Mouse (Mus musculus) G1E-ER4 (cell line): ENCODE measurements around the gene Psmd14. TPM values are rescaled to one million over a fixed set of nuclear protein-coding genes. Genes with fewer than 3 reads are reported as not detected.

ENCODE experiments used
- GATA1 ChIP-seq: IDR thresholded peaks from one replicate; pipeline ENCODE4 v1.8.0; 2012; ENCODE audit warnings: low read length, inconsistent platforms
- polyA plus RNA-seq: library from polyadenylated mRNA; stranded (reverse); fragments of >175 nt; gene quantifications from 2 replicates; pipeline ENCODE4 v1.2.3, GENCODE M21; 2012

Gene Psmd14
- polyA plus RNA-seq, 1 experiment: 3.8 TPM

- no peak for TF ChIP-seq GATA1
Observed at GRCm38 (mm10) chr2:61804841-61805540, 93.5 kb downstream of the Psmd14 start.

DNA sequence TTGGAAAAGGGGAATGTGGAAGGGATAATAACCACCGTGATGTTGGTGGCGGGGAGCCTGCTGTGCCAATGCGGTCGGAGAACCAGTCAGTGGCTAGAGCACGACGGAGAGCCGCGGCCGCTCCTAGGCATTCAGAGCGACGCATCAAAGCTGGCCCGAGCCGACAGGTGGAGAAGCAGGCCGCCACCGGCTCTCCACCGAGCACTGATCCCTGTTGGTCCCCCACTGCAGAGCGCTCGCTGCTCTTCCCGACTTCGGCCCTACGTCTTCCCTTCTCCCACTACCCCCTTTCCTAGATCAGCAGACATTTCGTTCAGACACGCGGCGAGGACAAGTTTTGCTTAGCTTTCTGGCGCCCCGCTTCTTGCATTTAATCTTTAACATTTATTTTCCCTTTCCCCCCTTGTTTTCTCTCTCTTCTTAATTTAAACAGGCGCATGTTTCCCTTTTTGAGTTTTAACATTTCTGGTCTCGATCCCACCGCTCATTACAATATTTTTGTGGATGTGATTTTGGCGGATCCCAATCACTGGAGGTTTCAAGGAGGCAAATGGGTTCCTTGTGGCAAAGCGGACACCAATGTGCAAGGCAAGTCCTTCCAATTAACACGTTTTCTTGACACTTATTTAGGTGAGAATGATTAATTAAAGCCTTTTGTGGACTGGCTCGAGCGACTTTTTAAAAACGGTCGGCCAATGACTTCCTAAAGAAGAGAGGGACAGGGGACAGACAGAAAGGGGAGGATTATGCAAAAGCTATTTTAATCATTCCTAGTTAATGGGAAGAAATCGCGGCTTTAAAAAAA, 94.2 kb downstream of the Psmd14 start:
- no peak for TF ChIP-seq GATA1

GRCm38 (mm10) chr2:61806346-61806825, 94.9 kb downstream of the Psmd14 start:
- TF ChIP-seq GATA1: no peak

DNA sequence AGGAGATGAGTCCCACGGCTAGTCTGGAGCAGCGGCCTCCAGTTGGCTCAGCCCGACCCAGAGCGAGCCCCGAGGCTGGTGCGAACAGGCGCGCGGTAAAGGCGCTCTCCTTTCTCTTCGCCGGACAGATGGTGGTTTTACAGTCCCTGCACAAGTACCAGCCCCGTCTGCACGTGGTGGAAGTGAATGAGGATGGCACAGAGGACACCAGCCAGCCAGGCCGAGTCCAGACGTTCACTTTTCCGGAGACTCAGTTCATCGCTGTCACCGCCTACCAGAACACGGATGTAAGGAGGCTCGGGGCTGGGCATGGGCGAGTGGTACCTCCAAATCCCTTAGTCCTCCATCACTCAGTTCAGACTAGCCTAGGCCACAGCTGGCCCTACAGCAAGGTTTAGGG, 95.7 kb downstream of the Psmd14 start:
- TF ChIP-seq GATA1: no peak

- TF ChIP-seq GATA1: no peak
Observed at GRCm38 (mm10) chr2:61807781-61808180, 96.3 kb downstream of the Psmd14 start.

DNA sequence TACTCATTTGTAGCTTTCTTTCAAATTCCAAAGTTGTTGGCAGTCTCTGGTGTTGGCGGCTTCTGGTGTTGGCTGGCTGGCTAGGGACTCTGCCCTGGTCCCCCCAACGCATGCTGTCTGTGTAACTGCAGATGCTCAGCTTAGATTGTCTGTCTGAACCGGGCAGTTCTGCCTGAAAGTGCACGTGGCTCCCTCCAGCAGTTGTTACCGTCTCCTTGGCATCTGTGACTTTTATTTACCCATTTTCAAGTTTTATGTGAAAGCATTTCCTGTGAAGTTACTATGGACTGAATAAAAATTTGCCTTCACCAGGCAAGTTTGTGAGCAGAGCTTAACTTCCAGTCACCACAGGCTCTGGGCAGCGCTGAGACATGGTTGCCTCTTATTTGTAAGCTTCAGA, 97.3 kb downstream of the Psmd14 start:
- no peak for TF ChIP-seq GATA1

GRCm38 (mm10) chr2:61809381-61809780, 97.9 kb downstream of the Psmd14 start:
- no peak for TF ChIP-seq GATA1

DNA sequence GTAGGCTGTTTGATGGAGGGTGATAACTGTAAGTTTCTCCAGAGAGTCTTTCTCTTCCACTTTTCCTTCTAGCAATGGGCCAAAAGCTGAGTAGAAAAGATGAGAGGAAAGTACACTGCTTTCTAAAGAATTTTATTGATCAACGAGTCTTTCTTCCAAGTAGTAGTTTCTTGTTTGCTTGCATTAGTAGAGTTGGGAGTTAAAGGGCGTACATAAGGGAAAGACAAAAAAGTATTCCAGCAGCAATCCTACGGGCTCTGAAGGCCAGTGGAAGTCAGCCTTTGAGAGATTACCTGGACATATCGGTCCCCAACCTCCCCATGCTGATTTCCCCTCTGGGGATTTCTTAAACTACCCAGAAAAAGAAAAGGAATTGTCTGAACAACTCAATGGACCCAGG, 99.3 kb downstream of the Psmd14 start:
- no peak for TF ChIP-seq GATA1

- no peak for TF ChIP-seq GATA1
Observed at GRCm38 (mm10) chr2:61811163-61811506, 99.6 kb downstream of the Psmd14 start.

DNA sequence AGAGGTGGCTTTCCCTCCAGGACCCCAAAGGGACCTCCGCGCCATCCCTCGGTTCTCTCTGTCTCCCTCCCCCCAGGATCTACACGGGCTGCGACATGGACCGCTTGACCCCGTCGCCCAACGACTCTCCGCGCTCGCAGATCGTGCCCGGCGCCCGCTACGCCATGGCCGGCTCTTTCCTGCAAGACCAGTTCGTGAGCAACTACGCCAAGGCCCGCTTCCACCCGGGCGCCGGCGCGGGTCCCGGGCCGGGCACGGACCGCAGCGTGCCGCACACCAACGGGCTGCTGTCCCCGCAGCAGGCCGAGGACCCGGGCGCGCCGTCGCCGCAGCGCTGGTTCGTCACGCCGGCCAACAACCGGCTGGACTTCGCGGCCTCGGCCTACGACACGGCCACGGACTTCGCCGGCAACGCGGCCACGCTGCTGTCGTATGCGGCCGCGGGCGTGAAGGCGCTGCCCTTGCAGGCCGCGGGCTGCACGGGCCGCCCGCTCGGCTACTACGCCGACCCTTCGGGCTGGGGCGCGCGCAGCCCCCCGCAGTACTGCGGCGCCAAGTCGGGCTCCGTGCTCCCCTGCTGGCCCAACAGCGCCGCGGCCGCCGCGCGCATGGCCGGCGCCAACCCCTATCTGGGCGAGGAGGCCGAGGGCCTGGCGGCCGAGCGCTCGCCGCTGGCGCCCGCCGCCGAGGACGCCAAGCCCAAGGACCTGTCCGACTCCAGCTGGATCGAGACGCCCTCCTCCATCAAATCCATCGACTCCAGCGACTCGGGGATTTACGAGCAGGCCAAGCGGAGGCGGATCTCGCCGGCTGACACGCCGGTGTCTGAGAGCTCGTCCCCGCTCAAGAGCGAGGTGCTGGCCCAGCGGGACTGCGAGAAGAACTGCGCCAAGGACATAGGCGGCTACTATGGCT, 100.3 kb downstream of the Psmd14 start:
- TF ChIP-seq GATA1: no peak

- no peak for TF ChIP-seq GATA1
Observed at GRCm38 (mm10) chr2:61812536-61812935, 101.0 kb downstream of the Psmd14 start.

DNA sequence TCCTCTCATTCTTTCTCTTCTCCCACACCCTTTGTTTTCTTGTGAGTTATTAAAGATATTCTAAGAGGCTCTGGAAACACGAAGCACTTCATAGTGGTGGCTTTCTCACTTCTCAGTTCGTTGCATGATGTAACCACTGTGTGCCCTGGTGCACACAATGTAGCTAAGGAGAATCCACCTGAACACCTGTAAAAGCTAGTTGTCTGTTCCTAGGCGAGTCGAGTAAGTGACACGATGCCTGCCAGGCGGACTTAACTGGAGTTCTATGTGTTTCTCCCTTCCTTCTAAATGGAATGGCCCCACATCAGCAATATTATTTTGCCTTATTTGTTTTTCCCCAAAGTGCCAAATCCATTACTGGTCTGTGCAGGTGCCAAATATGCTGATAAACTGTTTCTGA, 101.6 kb downstream of the Psmd14 start:
- no peak for TF ChIP-seq GATA1

DNA sequence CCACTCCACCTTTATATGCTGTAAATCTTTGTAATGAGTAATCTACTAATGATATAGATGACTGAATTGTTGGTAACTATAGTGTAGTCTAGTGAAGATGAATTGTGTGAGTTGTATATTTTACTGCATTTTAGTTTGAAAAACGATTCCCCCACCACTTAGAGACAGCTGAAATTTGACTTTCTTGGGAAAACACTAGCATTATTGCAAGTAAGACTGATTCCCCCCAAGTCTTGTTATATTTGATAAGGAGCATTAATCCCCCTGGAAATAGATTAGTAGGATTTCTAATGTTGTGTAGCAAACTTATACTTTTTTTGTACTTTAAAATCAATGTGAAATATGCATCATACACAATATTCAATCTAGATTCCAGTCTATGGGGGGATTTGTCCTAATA, 102.0 kb downstream of the Psmd14 start:
- no peak for TF ChIP-seq GATA1

DNA sequence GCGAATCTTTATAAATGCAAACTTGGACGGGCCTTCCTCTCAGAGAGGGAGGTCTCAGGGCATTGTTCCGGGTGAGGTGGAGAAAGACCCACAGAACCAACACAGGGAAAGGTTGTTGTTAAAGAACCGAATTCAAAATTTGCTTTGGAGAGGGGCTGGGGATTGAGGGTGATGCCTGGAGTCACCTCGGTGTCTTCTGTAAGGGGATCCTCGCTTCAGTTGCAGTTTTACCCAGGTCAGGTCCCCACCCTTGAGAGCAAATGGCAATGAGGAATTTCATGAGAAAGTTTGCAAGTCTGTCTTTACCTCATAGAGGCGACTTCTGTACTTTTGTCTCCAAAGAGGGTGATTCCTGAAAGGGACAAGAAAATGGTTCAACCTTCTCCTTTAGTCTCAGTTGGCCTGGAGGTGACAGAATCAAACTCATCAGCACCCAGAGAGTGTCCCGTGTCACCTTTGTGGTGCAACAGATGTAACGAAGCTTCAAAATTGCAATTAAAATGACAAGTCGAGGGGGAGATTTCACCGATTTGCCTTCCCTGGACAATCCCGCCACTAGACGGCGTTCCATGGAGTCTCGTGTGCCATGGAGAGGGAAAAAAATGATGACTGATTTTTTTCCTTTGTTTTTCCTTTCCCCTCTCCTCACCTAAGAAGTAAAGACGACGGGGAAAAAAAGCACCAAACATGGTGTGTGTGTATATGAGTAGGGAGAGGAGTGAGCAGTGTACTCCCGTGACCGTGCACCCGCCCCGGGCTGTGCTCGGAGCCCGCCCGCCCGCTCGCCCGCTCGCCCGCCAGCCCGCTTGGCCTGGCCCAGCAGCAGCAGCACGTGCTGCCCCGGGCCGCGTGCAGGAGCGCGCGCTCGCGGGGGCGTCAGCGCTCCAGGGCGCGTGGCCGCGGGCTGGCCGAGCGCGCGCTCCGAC, 103.3 kb downstream of the Psmd14 start:
- no peak for TF ChIP-seq GATA1

- no peak for TF ChIP-seq GATA1
Observed at GRCm38 (mm10) chr2:61815583-61816313, 104.3 kb downstream of the Psmd14 start.
